Mouse (Mus musculus): ENCODE results near the gene Klhl42. TPM values are rescaled to one million over a fixed set of nuclear protein-coding genes. Genes with fewer than 3 reads are reported as not detected.

Gene Klhl42
- polyA plus RNA-seq (2014; fragmentation: Illumina TruSeq; extraction: RNeasy Lipid Tissue Mini Kit (QIAGEN cat#74804); ENCODE audit: low read depth, low replicate concordance), result 20.3 TPM

GRCm38 (mm10) chr6:147091136-147092120, at the start of gene Klhl42:
Gene Klhl42 (plus strand): TSS chr6:147091379.

GRCm38 (mm10) chr6:147042291-147043290, 48.6 kb upstream of the Klhl42 start, which contains the start of gene Mrps35:
Gene Mrps35 (plus strand): TSS chr6:147042764.

GRCm38 (mm10) chr6:147086594-147087225, 4.5 kb upstream of the Klhl42 start, which contains the start of gene Mansc4:
Gene Mansc4 (minus strand): TSS chr6:147087032.

Other genes with a start within 250 kb of the Klhl42 start
- not detected for gene Smco2, start 241.3 kb upstream of the Klhl42 start, polyA plus RNA-seq (2014; fragmentation: Illumina TruSeq; extraction: RNeasy Lipid Tissue Mini Kit (QIAGEN cat#74804); ENCODE audit: low read depth, low replicate concordance)
- gene Ppfibp1, start 202.9 kb upstream of the Klhl42 start, polyA plus RNA-seq (2014; fragmentation: Illumina TruSeq; extraction: RNeasy Lipid Tissue Mini Kit (QIAGEN cat#74804); ENCODE audit: low read depth, low replicate concordance), result 46.1 TPM
- not detected for gene 1700034J05Rik, start 137.0 kb upstream of the Klhl42 start, polyA plus RNA-seq (2014; fragmentation: Illumina TruSeq; extraction: RNeasy Lipid Tissue Mini Kit (QIAGEN cat#74804); ENCODE audit: low read depth, low replicate concordance)
- 245 TPM for gene Rep15, start 58.8 kb upstream of the Klhl42 start, polyA plus RNA-seq (2014; fragmentation: Illumina TruSeq; extraction: RNeasy Lipid Tissue Mini Kit (QIAGEN cat#74804); ENCODE audit: low read depth, low replicate concordance)
- 33.5 TPM for gene Mrps35, start 48.6 kb upstream of the Klhl42 start, polyA plus RNA-seq (2014; fragmentation: Illumina TruSeq; extraction: RNeasy Lipid Tissue Mini Kit (QIAGEN cat#74804); ENCODE audit: low read depth, low replicate concordance)
- gene Mansc4, start 4.3 kb upstream of the Klhl42 start, polyA plus RNA-seq (2014; fragmentation: Illumina TruSeq; extraction: RNeasy Lipid Tissue Mini Kit (QIAGEN cat#74804); ENCODE audit: low read depth, low replicate concordance), result not detected
- 0.73 TPM for gene Pthlh, start 172.8 kb downstream of the Klhl42 start, polyA plus RNA-seq (2014; fragmentation: Illumina TruSeq; extraction: RNeasy Lipid Tissue Mini Kit (QIAGEN cat#74804); ENCODE audit: low read depth, low replicate concordance)